ENCODE assay signal across 9 mouse cellular contexts in the genomic region with DNA sequence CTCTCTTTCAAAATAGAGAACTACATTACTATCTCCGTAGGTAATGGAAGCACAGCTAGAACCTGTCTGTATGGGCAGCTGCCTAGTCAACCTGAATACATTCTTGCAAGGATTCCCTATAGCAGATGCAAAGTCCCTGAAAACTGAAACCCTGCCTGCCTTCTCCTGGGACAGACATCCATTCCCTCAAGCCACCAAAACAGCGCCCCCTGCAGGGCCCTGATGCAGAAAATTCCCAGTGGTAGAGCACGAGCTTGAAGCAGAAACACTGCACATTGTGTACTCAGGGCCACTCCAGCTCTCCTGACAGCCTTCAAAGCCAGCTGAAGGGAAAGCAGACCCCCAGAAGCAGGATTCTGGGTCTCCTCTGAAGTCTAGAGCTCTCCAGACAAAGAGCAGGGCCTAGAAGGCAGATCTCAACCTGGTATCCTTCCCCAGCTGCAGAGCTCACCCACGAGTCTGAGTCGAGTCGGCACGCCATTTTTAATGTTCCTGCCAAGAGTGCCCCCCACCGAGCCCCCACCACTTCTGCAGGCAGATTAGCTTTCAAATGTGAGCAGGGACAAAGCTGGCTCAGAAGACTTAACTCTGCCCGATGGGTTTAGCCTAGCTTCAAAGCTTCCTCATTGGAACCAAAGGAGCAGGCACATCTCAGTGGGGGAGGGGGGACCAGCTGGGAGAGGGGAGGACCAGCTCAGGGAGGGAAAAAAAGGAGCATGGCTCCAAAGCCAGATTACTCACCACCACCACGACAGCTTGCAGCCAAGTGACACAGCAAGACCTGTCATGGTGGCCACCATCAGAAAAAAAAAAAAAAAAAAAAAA.
DNase-seq lines count a peak whose midpoint lies in the region; ATAC-seq and TF ChIP-seq lines count a peak whose summit lies in the region.
"Had no signal": no experiment of that assay in that cellular context is flagged by ENCODE, and none has a peak within 500 bp of the region (broad histone marks: within the 10 kb centered on the region; RNA-seq: fewer than 3 reads in every experiment).

No protein-coding gene starts in this region.

- in situ Hi-C loops in CH12.LX (cut with MboI; ENCODE audit: low pct_ligation_motif_present, low pct_unique_long_range_greater_than_20kb, low sequenced_read_pairs) = no loop called here

- TF ChIP-seq CTCF in CH12.LX (conservative IDR thresholded peaks at IDR 0.05 in 1 of 2, IDR thresholded peaks at IDR 0.05 in 1 of 2; ENCODE audit: low read depth in 2 of 2, low read length in 2 of 2) = peak in 1 of 2 experiments; percentile 33; a peak in 2 of 4 replicates

- H3K4me3 ChIP-seq in CH12.LX (replicated peaks in 1 of 3; ENCODE audit: low read depth in 2 of 3, low read length in 2 of 3, poor library complexity in 1 of 3) = no peak overlapping the region
- H3K4me3 ChIP-seq in embryonic facial prominence, embryonic 12.5 days = no peak overlapping the region

- no peak overlapping the region for H3K4me2 ChIP-seq in CH12.LX (ENCODE audit: insufficient read depth, low read depth, poor library complexity, severe bottlenecking)
- no peak overlapping the region for H3K4me2 ChIP-seq in embryonic facial prominence, embryonic 12.5 days (replicated peaks)

- TF ChIP-seq POLR2A in CH12.LX (IDR thresholded peaks at IDR 0.05; ENCODE audit: low read depth, low read length) = no peak

- DNase-seq in kidney, adult 9 months = peak; percentile 28
- no peak for DNase-seq in kidney, postnatal 14 days
- DNase-seq in CH12.LX (ENCODE audit: extremely low read depth) = peak; percentile 8
- DNase-seq in adrenal gland, adult 2 months = peak; percentile 48
- peak; percentile 28 for DNase-seq in lung, postnatal 25 days (ENCODE audit: low spot score)
- no peak for DNase-seq in frontal cortex, postnatal 25 days (ENCODE audit: low spot score in 2 of 2)
- no peak for DNase-seq in ovary, adult 18-20 months (ENCODE audit: low spot score)

- no peak for TF ChIP-seq RAD21 in CH12.LX (IDR thresholded peaks at IDR 0.05; ENCODE audit: low read depth, low read length)

- H3K79me2 ChIP-seq in CH12.LX (replicated peaks; ENCODE audit: control insufficient read depth, extremely low read depth, insufficient read depth, poor library complexity, severe bottlenecking) = no peaks in the 10 kb centered on the region

- ATAC-seq in embryonic facial prominence, embryonic 12.5 days (ENCODE audit: insufficient number of reproducible peaks, insufficient read depth, low FRiP score, low TSS enrichment) = no peak

- peaks cover 83% of the 10 kb centered on the region for H3K27me3 ChIP-seq in CH12.LX (replicated peaks)
- peaks cover 7% of the 10 kb centered on the region for H3K27me3 ChIP-seq in embryonic facial prominence, embryonic 12.5 days

- no peaks in the 10 kb centered on the region for H3K9me3 ChIP-seq in CH12.LX (replicated peaks; ENCODE audit: low read length)
- H3K9me3 ChIP-seq in embryonic facial prominence, embryonic 12.5 days = no peaks in the 10 kb centered on the region
- H3K9me3 ChIP-seq: megakaryocyte, embryonic 14.5 days had no signal

- H3K27ac ChIP-seq in CH12.LX (ENCODE audit: insufficient read depth, low read depth) = no peak overlapping the region
- peak overlapping the region; percentile 75 for H3K27ac ChIP-seq in embryonic facial prominence, embryonic 12.5 days

- dilution Hi-C loops in CH12.LX (cut with MboI; ENCODE audit: extremely low pct_ligation_motif_present, extremely low pct_unique_long_range_greater_than_20kb, low sequenced_read_pairs) = no loop called here

- no peaks in the 10 kb centered on the region for H3K36me3 ChIP-seq in CH12.LX (replicated peaks in 1 of 2; ENCODE audit: control insufficient read depth in 1 of 2, insufficient read depth in 1 of 2, low read length in 1 of 2)
- H3K36me3 ChIP-seq in embryonic facial prominence, embryonic 12.5 days = no peaks in the 10 kb centered on the region

- WGBS in embryonic facial prominence, embryonic 12.5 days = 22% methylated on average over 10 of the region's 10 CpGs

- no peak for TF ChIP-seq EP300 in CH12.LX (IDR thresholded peaks at IDR 0.05; ENCODE audit: low read length)

- H3K4me1 ChIP-seq in CH12.LX (ENCODE audit: control insufficient read depth in 1 of 2, insufficient read depth in 2 of 2) = no peaks in the 10 kb centered on the region
- peaks cover 39% of the 10 kb centered on the region for H3K4me1 ChIP-seq in embryonic facial prominence, embryonic 12.5 days

- no peak overlapping the region for H3K9ac ChIP-seq in CH12.LX (ENCODE audit: insufficient read depth, low read depth)
- no peak overlapping the region; the same call in 1 of the 2 replicates for H3K9ac ChIP-seq in embryonic facial prominence, embryonic 12.5 days

TF ChIP-seq in CH12.LX, 34 proteins besides CTCF, POLR2A, EP300 and RAD21:
- no peak for TF ChIP-seq MAZ (IDR thresholded peaks at IDR 0.05; ENCODE audit: low read depth, low read length)
- TF ChIP-seq POLR2AphosphoS2 (IDR thresholded peaks at IDR 0.05; ENCODE audit: low read depth, low read length) = no peak
- TF ChIP-seq MAX (IDR thresholded peaks at IDR 0.05; ENCODE audit: low read length) = no peak
- TF ChIP-seq RCOR1 (conservative IDR thresholded peaks at IDR 0.05; ENCODE audit: low read depth, low read length) = no peak
- TF ChIP-seq ETS1 (conservative IDR thresholded peaks at IDR 0.05; ENCODE audit: low read depth, low read length) = no peak

Comparison
In these comparisons a context has a peak if more than half of its experiments do, and no peak if none do; other contexts are left out.
1. DNase-seq: peak in kidney, adult 9 months (single experiment), CH12.LX (single experiment), adrenal gland, adult 2 months (single experiment) and lung, postnatal 25 days (single experiment); none in kidney, postnatal 14 days (single experiment), frontal cortex, postnatal 25 days (0 of 2) and ovary, adult 18-20 months (single experiment).